Mouse (Mus musculus) E14TG2a.4 (cell line): Measurements from ENCODE around the gene Gm47959.

Experiments
- CTCF ChIP-seq: conservative IDR thresholded peaks from 2 replicates; pipeline ENCODE4 v1.5.1; 2014; ENCODE audit warnings: low read length
- NANOG ChIP-seq: IDR thresholded peaks from 2 replicates; pipeline ENCODE4 v1.6.1; 2014; ENCODE audit warnings: borderline replicate concordance, low read length, mixed read lengths
- POU5F1 ChIP-seq: IDR thresholded peaks from 2 replicates; pipeline ENCODE4 v1.6.1; 2014; ENCODE audit warnings: low read length, borderline replicate concordance

DNA sequence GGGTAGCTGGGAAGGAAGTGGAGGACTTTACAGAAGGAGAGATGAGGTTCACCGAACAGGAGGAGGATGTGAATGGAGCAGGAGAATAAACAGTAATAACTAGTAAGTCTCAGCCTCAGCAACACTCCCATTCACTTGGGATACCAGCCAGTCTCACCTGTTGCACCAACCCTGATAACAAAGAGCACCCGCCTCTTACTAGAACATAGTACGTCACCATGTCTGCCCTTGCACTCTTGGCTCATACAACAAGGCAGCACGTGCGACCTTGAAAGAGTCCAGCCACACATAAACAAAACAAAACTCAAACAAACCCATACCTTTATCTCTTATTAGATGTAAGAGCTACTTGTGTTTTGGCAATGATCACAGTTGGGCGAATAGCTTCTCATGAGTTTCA lies 32.2 kb downstream of the Gm47959 start:
- TF ChIP-seq CTCF: no peak
- no peak for TF ChIP-seq POU5F1
- TF ChIP-seq NANOG: no peak
